In the genomic region with DNA sequence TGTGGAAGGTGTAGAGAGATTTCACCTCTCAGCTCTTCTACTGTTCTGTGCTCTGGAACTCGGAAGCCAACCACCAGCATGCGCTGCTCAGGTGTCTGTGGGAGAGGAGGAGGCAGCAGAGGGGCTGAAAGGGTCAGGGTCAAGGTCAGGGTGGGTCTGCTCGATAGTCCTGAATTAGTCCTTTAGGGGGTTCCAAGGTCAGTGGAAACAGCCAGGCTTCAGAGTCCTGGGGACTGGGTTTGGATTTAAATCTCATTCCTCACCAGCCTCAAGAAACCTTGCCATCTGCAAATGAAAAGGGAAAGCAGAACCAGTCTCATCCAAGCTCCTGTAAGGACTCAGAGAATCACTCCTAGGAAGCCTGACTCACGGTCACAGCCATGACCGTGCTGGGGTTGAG, we compare ENCODE assay signal across 20 mouse cellular contexts.
A peak's percentile ranks its signal among the peaks of the same experiment; 100 is the strongest.
DNase-seq lines count a peak whose midpoint lies in the region; ATAC-seq and TF ChIP-seq lines count a peak whose summit lies in the region.
"Had no signal": no experiment of that assay in that cellular context is flagged by ENCODE, and none has a peak within 500 bp of the region (broad histone marks: within the 10 kb centered on the region; RNA-seq: fewer than 3 reads in every experiment).

No protein-coding gene starts in this region.

- no peak for TF ChIP-seq POLR2A in olfactory bulb, adult 2 months (IDR thresholded peaks at IDR 0.05; ENCODE audit: insufficient read depth, low read depth, low read length)
- no peak for TF ChIP-seq POLR2A in kidney, adult 2 months (IDR thresholded peaks at IDR 0.05; ENCODE audit: low read depth, low read length)

- H3K9me3 ChIP-seq in forebrain, embryonic 15.5 days, result no peaks in the 10 kb centered on the region
- H3K9me3 ChIP-seq in forebrain, embryonic 11.5 days (ENCODE audit: control insufficient read depth, low read length), result peaks cover 5% of the 10 kb centered on the region
- no peaks in the 10 kb centered on the region for H3K9me3 ChIP-seq in hindbrain, postnatal 0 days (ENCODE audit: low read length)
- H3K9me3 ChIP-seq in hindbrain, embryonic 11.5 days (ENCODE audit: control insufficient read depth, low read length), result no peaks in the 10 kb centered on the region
- H3K9me3 ChIP-seq in ES-E14 (ENCODE audit: control insufficient read depth, insufficient read depth, low read depth, low read length), result no peaks in the 10 kb centered on the region
- H3K9me3 ChIP-seq: embryonic facial prominence, embryonic 13.5 days had no signal

- H3K27ac ChIP-seq in forebrain, embryonic 15.5 days (replicated peaks), result peak overlapping the region; percentile 48
- no peak overlapping the region for H3K27ac ChIP-seq in forebrain, embryonic 11.5 days (ENCODE audit: low read depth, low read length)
- 0 out of 2 replicates have a peak overlapping the region, but pooled peaks have one; percentile 5 for H3K27ac ChIP-seq in hindbrain, postnatal 0 days
- no peak overlapping the region for H3K27ac ChIP-seq in hindbrain, embryonic 11.5 days (ENCODE audit: low read depth, low read length)
- no peak overlapping the region for H3K27ac ChIP-seq in ES-E14 (ENCODE audit: insufficient read depth, low read depth, low read length, poor library complexity, severe bottlenecking)
- H3K27ac ChIP-seq in olfactory bulb, adult 2 months (ENCODE audit: insufficient read depth, low read depth, low read length), result peak overlapping the region; percentile 39
- H3K27ac ChIP-seq in kidney, adult 2 months (ENCODE audit: insufficient read depth, low read depth, low read length), result no peak overlapping the region
- H3K27ac ChIP-seq: embryonic facial prominence, embryonic 13.5 days; gastrocnemius, adult 2 months; heart, embryonic 13.5 days; hindbrain, embryonic 12.5 days had no signal

- H3K9ac ChIP-seq in forebrain, embryonic 15.5 days (replicated peaks), result no peak overlapping the region
- no peak overlapping the region for H3K9ac ChIP-seq in forebrain, embryonic 11.5 days (ENCODE audit: low read length)
- no peak overlapping the region for H3K9ac ChIP-seq in hindbrain, postnatal 0 days (replicated peaks; ENCODE audit: low read length)
- H3K9ac ChIP-seq in hindbrain, embryonic 11.5 days (ENCODE audit: low read depth, low read length), result no peak overlapping the region
- no peak overlapping the region for H3K9ac ChIP-seq in ES-E14 (ENCODE audit: insufficient read depth, low read depth, low read length, poor library complexity, severe bottlenecking)
- H3K9ac ChIP-seq: embryonic facial prominence, embryonic 13.5 days; heart, embryonic 13.5 days; hindbrain, embryonic 12.5 days had no signal

- WGBS in forebrain, embryonic 15.5 days, result 71% methylated on average over 5 of the region's 5 CpGs
- WGBS in forebrain, embryonic 11.5 days, result 75% methylated on average over 5 of the region's 5 CpGs
- WGBS in hindbrain, postnatal 0 days, result 80% methylated on average over 5 of the region's 5 CpGs
- 74% methylated on average over 5 of the region's 5 CpGs for WGBS in hindbrain, embryonic 11.5 days
- WGBS in olfactory bulb, adult 2 months, result 65% methylated on average over 5 of the region's 5 CpGs
- WGBS in kidney, adult 2 months, result 65% methylated on average over 5 of the region's 5 CpGs

- no peaks in the 10 kb centered on the region for H3K27me3 ChIP-seq in forebrain, embryonic 15.5 days
- H3K27me3 ChIP-seq in forebrain, embryonic 11.5 days (ENCODE audit: control insufficient read depth, insufficient read depth, low read length), result no peaks in the 10 kb centered on the region
- H3K27me3 ChIP-seq in hindbrain, postnatal 0 days (ENCODE audit: insufficient read depth, low read length), result no peaks in the 10 kb centered on the region
- H3K27me3 ChIP-seq in hindbrain, embryonic 11.5 days (ENCODE audit: control insufficient read depth, insufficient read depth, low read length), result no peaks in the 10 kb centered on the region
- no peaks in the 10 kb centered on the region for H3K27me3 ChIP-seq in kidney, adult 2 months (replicated peaks; ENCODE audit: control insufficient read depth, insufficient read depth, low read length)
- H3K27me3 ChIP-seq: embryonic facial prominence, embryonic 13.5 days; hindbrain, embryonic 12.5 days had no signal

- H3K4me1 ChIP-seq in forebrain, embryonic 15.5 days, result peaks cover 42% of the 10 kb centered on the region
- peaks cover 6% of the 10 kb centered on the region; the same call in 1 of the 2 replicates for H3K4me1 ChIP-seq in forebrain, embryonic 11.5 days (replicated peaks; ENCODE audit: control insufficient read depth, insufficient read depth, low read length)
- H3K4me1 ChIP-seq in hindbrain, postnatal 0 days (ENCODE audit: insufficient read depth, low read length), result peaks cover 13% of the 10 kb centered on the region
- 0 out of 2 replicates have a peak, but pooled peaks cover 2% of the 10 kb centered on the region for H3K4me1 ChIP-seq in hindbrain, embryonic 11.5 days (replicated peaks; ENCODE audit: control insufficient read depth, insufficient read depth, low read length)
- peaks cover 0 to 5% of the 10 kb centered on the region in 2 experiments; a peak in 2 of 4 replicates for H3K4me1 ChIP-seq in ES-E14 (ENCODE audit: control insufficient read depth in 2 of 2, insufficient read depth in 2 of 2, low read length in 2 of 2, poor library complexity in 1 of 2)
- peaks cover 27% of the 10 kb centered on the region for H3K4me1 ChIP-seq in olfactory bulb, adult 2 months (ENCODE audit: control insufficient read depth, insufficient read depth, low read length)
- no peaks in the 10 kb centered on the region for H3K4me1 ChIP-seq in kidney, adult 2 months (ENCODE audit: control insufficient read depth, insufficient read depth, low read length)
- H3K4me1 ChIP-seq: embryonic facial prominence, embryonic 13.5 days; heart, embryonic 13.5 days had no signal

- in situ Hi-C loops in ES-E14 (cut with MboI; ENCODE audit: low sequenced_read_pairs in 2 of 2, unreplicated experiment in 2 of 2), result no loop called here

- no peak for DNase-seq in forebrain, embryonic 11.5 days (ENCODE audit: low spot score)
- DNase-seq in hindbrain, postnatal 0 days (ENCODE audit: low spot score), result no peak
- no peak for DNase-seq in hindbrain, embryonic 11.5 days (ENCODE audit: low spot score)
- peak; percentile 48 for DNase-seq in ES-E14 (ENCODE audit: low read depth, low spot score)
- DNase-seq in kidney, adult 2 months, result no peak
- DNase-seq: adrenal gland, postnatal 14 days; B cell, adult 2 months; cerebellum, adult 11-12 months; cerebellum, adult 9-10 months; cerebellum, postnatal 25 days; gastrocnemius, adult 2 months; gastrocnemius, postnatal 25 days; heart, postnatal 36 days had no signal

- no peak for ATAC-seq in forebrain, embryonic 15.5 days (replicated peaks)
- no peak for ATAC-seq in forebrain, embryonic 11.5 days (replicated peaks; ENCODE audit: low FRiP score)
- ATAC-seq in hindbrain, postnatal 0 days, result no peak
- ATAC-seq in hindbrain, embryonic 11.5 days (ENCODE audit: low FRiP score), result no peak
- ATAC-seq: CD4-positive, CD25-positive, alpha-beta regulatory T cell, adult 4 months; intestine, embryonic 16.5 days had no signal

- no peak for TF ChIP-seq CTCF in hindbrain, postnatal 0 days (IDR thresholded peaks at IDR 0.05; ENCODE audit: low read depth)
- TF ChIP-seq CTCF in olfactory bulb, adult 2 months (IDR thresholded peaks at IDR 0.05; ENCODE audit: insufficient read depth, low read depth, low read length), result no peak
- TF ChIP-seq CTCF in kidney, adult 2 months (conservative IDR thresholded peaks at IDR 0.05; ENCODE audit: insufficient read depth, insufficient read length, low read depth, low read length), result no peak

- no peaks in the 10 kb centered on the region for H3K36me3 ChIP-seq in forebrain, embryonic 15.5 days
- no peaks in the 10 kb centered on the region for H3K36me3 ChIP-seq in forebrain, embryonic 11.5 days (ENCODE audit: control insufficient read depth, insufficient read depth, low read length)
- H3K36me3 ChIP-seq in hindbrain, postnatal 0 days (ENCODE audit: insufficient read depth, low read length), result no peaks in the 10 kb centered on the region
- H3K36me3 ChIP-seq in hindbrain, embryonic 11.5 days (ENCODE audit: control insufficient read depth, insufficient read depth, low read length), result no peaks in the 10 kb centered on the region
- no peaks in the 10 kb centered on the region for H3K36me3 ChIP-seq in ES-E14 (ENCODE audit: control insufficient read depth, insufficient read depth, low read length, poor library complexity, severe bottlenecking)
- no peaks in the 10 kb centered on the region for H3K36me3 ChIP-seq in kidney, adult 2 months (ENCODE audit: control insufficient read depth, insufficient read depth, low read length)
- H3K36me3 ChIP-seq: embryonic facial prominence, embryonic 13.5 days; heart, embryonic 13.5 days; hindbrain, embryonic 12.5 days had no signal

- no peak overlapping the region for H3K4me2 ChIP-seq in forebrain, embryonic 15.5 days (replicated peaks)
- no peak overlapping the region for H3K4me2 ChIP-seq in forebrain, embryonic 11.5 days (ENCODE audit: low read depth, low read length, severe bottlenecking)
- H3K4me2 ChIP-seq in hindbrain, postnatal 0 days (ENCODE audit: low read depth, low read length), result no peak overlapping the region
- no peak overlapping the region for H3K4me2 ChIP-seq in hindbrain, embryonic 11.5 days (replicated peaks; ENCODE audit: low read depth, low read length)
- H3K4me2 ChIP-seq: embryonic facial prominence, embryonic 13.5 days; heart, embryonic 13.5 days; hindbrain, embryonic 12.5 days had no signal

- no peak overlapping the region for H3K4me3 ChIP-seq in forebrain, embryonic 15.5 days
- H3K4me3 ChIP-seq in forebrain, embryonic 11.5 days (ENCODE audit: low read depth, low read length), result no peak overlapping the region
- no peak overlapping the region for H3K4me3 ChIP-seq in hindbrain, postnatal 0 days (ENCODE audit: low read length)
- no peak overlapping the region for H3K4me3 ChIP-seq in hindbrain, embryonic 11.5 days (ENCODE audit: low read depth, low read length)
- H3K4me3 ChIP-seq in ES-E14 (ENCODE audit: insufficient read depth in 1 of 2, low read depth in 1 of 2, low read length in 2 of 2, poor library complexity in 1 of 2, severe bottlenecking in 1 of 2), result no peak overlapping the region
- no peak overlapping the region for H3K4me3 ChIP-seq in olfactory bulb, adult 2 months (ENCODE audit: insufficient read depth, low read depth, low read length)
- H3K4me3 ChIP-seq in kidney, adult 2 months (ENCODE audit: insufficient read depth, low read depth, low read length), result no peak overlapping the region
- H3K4me3 ChIP-seq: embryonic facial prominence, embryonic 13.5 days; gastrocnemius, adult 2 months; heart, embryonic 13.5 days; hindbrain, embryonic 12.5 days had no signal

TF ChIP-seq in ES-E14, 5 proteins besides CTCF, POLR2A, EP300 and RAD21:
- TF ChIP-seq ZC3H11A (IDR thresholded peaks at IDR 0.05; ENCODE audit: borderline replicate concordance, low read depth, low read length) (no peak), MAFK (IDR thresholded peaks at IDR 0.05; ENCODE audit: insufficient read depth, low read depth, low read length) (no peak), HCFC1 (IDR thresholded peaks at IDR 0.05; ENCODE audit: borderline replicate concordance, insufficient read depth, low read length) (no peak), CHD2 (IDR thresholded peaks at IDR 0.05; ENCODE audit: low read depth, low read length) (no peak), ZNF384 (IDR thresholded peaks at IDR 0.05; ENCODE audit: low read depth, low read length) (no peak)

Comparison
In these comparisons a context has a peak if more than half of its experiments do, and no peak if none do; other contexts are left out.
1. H3K27ac ChIP-seq: peak in forebrain, embryonic 15.5 days (single experiment), hindbrain, postnatal 0 days (single experiment) and olfactory bulb, adult 2 months (single experiment); none in forebrain, embryonic 11.5 days (single experiment), hindbrain, embryonic 11.5 days (single experiment), ES-E14 (single experiment) and kidney, adult 2 months (single experiment).